Mouse (Mus musculus): Measurements from ENCODE around the gene Glrp1. TPM values are rescaled to one million over a fixed set of nuclear protein-coding genes. Genes with fewer than 3 reads are reported as not detected.

The Glrp1 gene
- polyA plus RNA-seq, 1 experiment from 2014 or later, result not detected

DNA sequence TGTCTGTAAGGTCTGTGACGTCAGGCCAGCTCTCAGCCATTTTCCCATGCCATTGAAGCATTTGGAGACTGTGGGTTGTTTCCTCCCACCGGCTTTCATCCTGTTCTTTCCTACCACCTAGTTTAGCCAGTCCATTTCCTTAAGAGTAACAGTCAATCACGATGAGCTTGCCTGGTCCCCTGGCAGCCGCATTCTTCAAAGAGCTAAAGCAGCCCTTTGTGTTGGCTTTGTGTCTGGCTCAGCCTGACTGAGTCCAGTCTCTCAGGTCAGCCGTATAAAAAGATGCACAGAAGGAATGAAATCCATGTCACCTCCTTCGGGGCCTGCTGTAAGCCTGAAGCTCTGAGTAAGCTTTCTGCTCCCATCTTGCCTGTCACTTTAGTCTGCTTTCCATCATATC, 37.6 kb downstream of the Glrp1 start:
- no peaks in the 10 kb centered on the region for H3K36me3 ChIP-seq (ENCODE audit: control insufficient read depth, insufficient read depth)
- no peak overlapping the region for H3K27ac ChIP-seq (ENCODE audit: low read depth, low read length)
- H3K9ac ChIP-seq (ENCODE audit: low read depth, low read length), result no peak overlapping the region
- no peak overlapping the region for H3K4me3 ChIP-seq (ENCODE audit: low read depth, low read length)
- 62% methylated on average over 6 of the region's 6 CpGs for WGBS
- no peak for ATAC-seq
- no peak overlapping the region for H3K4me2 ChIP-seq (replicated peaks; ENCODE audit: low read depth)
- peaks cover 10% of the 10 kb centered on the region; the same call in 1 of the 2 replicates for H3K4me1 ChIP-seq (replicated peaks; ENCODE audit: control insufficient read depth, insufficient read depth, low read length)
- H3K27me3 ChIP-seq (replicated peaks; ENCODE audit: control insufficient read depth, insufficient read depth, low read length), result no peaks in the 10 kb centered on the region
- no peak for TF ChIP-seq CTCF (IDR thresholded peaks at IDR 0.05; ENCODE audit: low read depth)
- no peaks in the 10 kb centered on the region for H3K9me3 ChIP-seq (ENCODE audit: control insufficient read depth)

DNA sequence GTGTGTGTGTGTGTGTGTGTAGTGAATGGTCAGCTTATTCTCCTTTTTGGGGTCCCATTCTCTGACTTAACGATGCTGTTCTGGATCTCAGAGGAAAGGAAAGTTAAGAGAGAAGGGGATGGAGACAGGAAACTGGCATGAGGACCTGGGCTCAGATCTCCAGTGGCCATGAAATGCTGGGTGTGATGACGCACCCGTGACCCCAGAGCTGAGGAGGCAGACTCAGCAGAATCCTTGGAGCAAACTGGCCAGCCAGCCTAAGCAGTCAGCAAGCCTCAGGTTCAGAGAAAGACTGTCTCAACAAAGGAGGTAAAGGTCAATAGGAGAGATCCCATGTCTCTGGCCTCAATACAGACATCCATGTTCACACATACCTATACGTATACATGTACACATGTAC, 40.1 kb downstream of the Glrp1 start:
- H3K27ac ChIP-seq (ENCODE audit: low read depth, low read length), result no peak overlapping the region
- no peak for TF ChIP-seq CTCF (IDR thresholded peaks at IDR 0.05; ENCODE audit: low read depth)
- no peak overlapping the region for H3K4me3 ChIP-seq (ENCODE audit: low read depth, low read length)
- no peak overlapping the region for H3K9ac ChIP-seq (ENCODE audit: low read depth, low read length)
- H3K9me3 ChIP-seq (ENCODE audit: control insufficient read depth), result no peaks in the 10 kb centered on the region
- 94% methylated on average over 4 of the region's 4 CpGs for WGBS
- H3K36me3 ChIP-seq (ENCODE audit: control insufficient read depth, insufficient read depth), result no peaks in the 10 kb centered on the region
- no peak for ATAC-seq
- H3K27me3 ChIP-seq (replicated peaks; ENCODE audit: control insufficient read depth, insufficient read depth, low read length), result no peaks in the 10 kb centered on the region
- H3K4me2 ChIP-seq (replicated peaks; ENCODE audit: low read depth), result no peak overlapping the region
- no peaks in the 10 kb centered on the region for H3K4me1 ChIP-seq (replicated peaks; ENCODE audit: control insufficient read depth, insufficient read depth, low read length)

DNA sequence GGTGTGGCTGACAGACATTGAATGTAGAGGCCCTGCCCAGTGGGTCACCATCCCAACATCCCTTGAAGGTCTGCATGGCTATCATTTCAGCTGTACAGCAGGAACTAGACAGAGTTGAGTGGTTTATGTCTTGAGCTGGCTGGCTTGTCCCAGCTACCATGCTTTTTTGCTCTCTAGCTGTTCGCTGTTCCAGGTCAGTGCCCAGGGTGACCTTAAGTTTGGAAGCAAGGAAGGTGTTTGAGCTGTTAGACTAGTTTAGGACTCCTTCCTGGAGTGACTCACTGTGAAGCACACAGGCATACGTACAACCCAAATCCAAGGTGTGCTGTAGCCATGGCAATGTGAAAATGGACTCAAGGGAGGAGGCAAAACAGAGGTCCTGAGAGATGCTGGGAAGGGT, 41.5 kb downstream of the Glrp1 start:
- H3K4me1 ChIP-seq (replicated peaks; ENCODE audit: control insufficient read depth, insufficient read depth, low read length), result no peaks in the 10 kb centered on the region
- H3K4me3 ChIP-seq (ENCODE audit: low read depth, low read length), result no peak overlapping the region
- no peak for TF ChIP-seq CTCF (IDR thresholded peaks at IDR 0.05; ENCODE audit: low read depth)
- H3K36me3 ChIP-seq (ENCODE audit: control insufficient read depth, insufficient read depth), result no peaks in the 10 kb centered on the region
- no peak overlapping the region for H3K4me2 ChIP-seq (replicated peaks; ENCODE audit: low read depth)
- H3K9ac ChIP-seq (ENCODE audit: low read depth, low read length), result no peak overlapping the region
- H3K27ac ChIP-seq (ENCODE audit: low read depth, low read length), result no peak overlapping the region
- WGBS, result 93% methylated on average over 2 of the region's 2 CpGs
- no peaks in the 10 kb centered on the region for H3K27me3 ChIP-seq (replicated peaks; ENCODE audit: control insufficient read depth, insufficient read depth, low read length)
- ATAC-seq, result no peak
- H3K9me3 ChIP-seq (ENCODE audit: control insufficient read depth), result no peaks in the 10 kb centered on the region

DNA sequence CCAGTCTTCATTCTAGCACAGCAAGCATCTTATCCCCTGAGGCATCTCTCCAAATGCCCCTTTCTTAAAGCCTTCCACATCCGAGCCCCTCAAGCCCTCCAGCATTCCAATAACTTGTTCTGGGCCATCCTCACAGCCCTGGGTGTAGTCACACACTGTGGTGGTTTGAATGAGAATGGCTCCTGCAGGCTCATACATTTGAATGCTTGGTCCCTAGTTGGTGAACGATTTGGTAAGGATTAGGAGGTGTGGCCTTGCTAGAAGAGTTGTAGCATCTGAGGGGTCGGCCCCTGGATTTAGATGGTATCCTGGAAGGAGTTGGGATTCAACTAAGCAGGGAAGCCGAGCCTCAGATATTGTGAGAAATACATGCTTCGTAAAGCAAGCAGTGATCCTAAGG, 42.0 kb downstream of the Glrp1 start:
- H3K9ac ChIP-seq (ENCODE audit: low read depth, low read length), result no peak overlapping the region
- 88% methylated on average over 5 of the region's 5 CpGs for WGBS
- no peaks in the 10 kb centered on the region for H3K4me1 ChIP-seq (replicated peaks; ENCODE audit: control insufficient read depth, insufficient read depth, low read length)
- ATAC-seq, result no peak
- H3K27ac ChIP-seq (ENCODE audit: low read depth, low read length), result no peak overlapping the region
- no peak overlapping the region for H3K4me2 ChIP-seq (replicated peaks; ENCODE audit: low read depth)
- H3K27me3 ChIP-seq (replicated peaks; ENCODE audit: control insufficient read depth, insufficient read depth, low read length), result no peaks in the 10 kb centered on the region
- H3K9me3 ChIP-seq (ENCODE audit: control insufficient read depth), result no peaks in the 10 kb centered on the region
- H3K36me3 ChIP-seq (ENCODE audit: control insufficient read depth, insufficient read depth), result no peaks in the 10 kb centered on the region
- no peak for TF ChIP-seq CTCF (IDR thresholded peaks at IDR 0.05; ENCODE audit: low read depth)
- no peak overlapping the region for H3K4me3 ChIP-seq (ENCODE audit: low read depth, low read length)

DNA sequence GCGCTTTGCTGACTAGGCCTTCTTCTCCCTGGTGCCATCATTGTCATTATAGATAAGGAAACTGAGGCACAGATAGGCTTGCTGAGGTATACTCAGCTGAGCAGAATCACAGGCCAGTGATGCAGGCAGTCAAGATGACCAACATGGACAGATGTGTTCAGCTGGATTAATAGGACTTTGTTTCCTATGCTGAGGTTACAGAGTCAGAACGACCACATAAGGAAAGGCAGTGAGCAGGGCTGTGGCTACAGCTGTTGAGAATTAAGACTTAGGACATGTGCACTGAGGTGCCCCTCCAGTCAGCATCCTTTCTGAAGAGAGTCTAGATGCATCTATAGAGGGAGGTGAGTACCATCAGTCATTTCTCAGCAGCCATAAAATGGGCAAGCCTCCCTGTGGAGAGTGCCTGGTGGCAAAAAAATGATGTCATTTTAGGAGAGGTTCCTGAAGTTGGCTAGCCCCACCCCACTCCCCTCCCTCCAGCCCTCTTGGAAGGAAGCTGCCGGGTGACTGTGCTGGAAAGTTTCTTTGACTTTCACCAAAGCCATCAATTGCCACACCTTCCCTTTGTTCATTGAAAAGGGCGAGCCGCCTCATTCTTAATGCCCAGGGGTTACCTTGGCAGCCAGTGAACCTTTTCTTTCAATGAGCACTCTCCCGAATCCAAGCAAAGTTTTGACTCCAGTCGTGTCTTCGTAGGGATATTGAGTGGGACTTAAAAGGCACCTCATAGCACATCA, 43.4 kb downstream of the Glrp1 start:
- Histone ChIP-seq H3K4me1 (replicated peaks; ENCODE audit: control insufficient read depth, insufficient read depth, low read length) (no peaks in the 10 kb centered on the region), H3K36me3 (ENCODE audit: control insufficient read depth, insufficient read depth) (no peaks in the 10 kb centered on the region), H3K4me3 (ENCODE audit: low read depth, low read length) (no peak overlapping the region), H3K9ac (ENCODE audit: low read depth, low read length) (no peak overlapping the region), H3K27ac (ENCODE audit: low read depth, low read length) (no peak overlapping the region), H3K4me2 (replicated peaks; ENCODE audit: low read depth) (no peak overlapping the region), H3K27me3 (replicated peaks; ENCODE audit: control insufficient read depth, insufficient read depth, low read length) (no peaks in the 10 kb centered on the region), H3K9me3 (ENCODE audit: control insufficient read depth) (no peaks in the 10 kb centered on the region)
- WGBS, result 65% methylated on average over 8 of the region's 8 CpGs
- TF ChIP-seq CTCF (IDR thresholded peaks at IDR 0.05; ENCODE audit: low read depth), result no peak
- no peak for ATAC-seq

DNA sequence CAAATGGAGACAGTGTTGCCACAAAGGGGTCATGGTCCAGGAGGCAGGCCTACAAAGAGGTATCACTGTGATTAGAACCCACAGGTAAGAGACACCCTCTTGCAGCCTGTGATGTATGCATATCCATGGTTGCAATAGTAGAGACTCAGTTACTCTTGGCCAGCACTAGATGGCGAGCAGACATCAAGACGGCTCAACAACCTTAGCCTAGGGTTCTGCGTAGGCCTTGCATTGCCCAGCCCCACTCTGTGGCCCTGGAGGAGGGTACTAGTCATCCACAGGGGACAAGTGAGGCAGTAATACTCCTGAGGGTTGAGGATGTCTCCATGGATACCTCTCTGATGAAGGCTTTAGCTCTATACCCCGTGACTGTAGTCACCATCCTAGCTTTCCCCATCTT, 44.1 kb downstream of the Glrp1 start:
- TF ChIP-seq CTCF (IDR thresholded peaks at IDR 0.05; ENCODE audit: low read depth), result peak; percentile 76
- Histone ChIP-seq H3K9ac (ENCODE audit: low read depth, low read length) (no peak overlapping the region), H3K27ac (ENCODE audit: low read depth, low read length) (no peak overlapping the region), H3K4me1 (replicated peaks; ENCODE audit: control insufficient read depth, insufficient read depth, low read length) (no peaks in the 10 kb centered on the region), H3K4me3 (ENCODE audit: low read depth, low read length) (no peak overlapping the region), H3K4me2 (replicated peaks; ENCODE audit: low read depth) (no peak overlapping the region), H3K36me3 (ENCODE audit: control insufficient read depth, insufficient read depth) (no peaks in the 10 kb centered on the region), H3K9me3 (ENCODE audit: control insufficient read depth) (no peaks in the 10 kb centered on the region), H3K27me3 (replicated peaks; ENCODE audit: control insufficient read depth, insufficient read depth, low read length) (no peaks in the 10 kb centered on the region)
- ATAC-seq, result no peak
- WGBS, result 75% methylated on average over 4 of the region's 4 CpGs
